Mouse (Mus musculus): Measurements from ENCODE around the gene Pon3.

DNA sequence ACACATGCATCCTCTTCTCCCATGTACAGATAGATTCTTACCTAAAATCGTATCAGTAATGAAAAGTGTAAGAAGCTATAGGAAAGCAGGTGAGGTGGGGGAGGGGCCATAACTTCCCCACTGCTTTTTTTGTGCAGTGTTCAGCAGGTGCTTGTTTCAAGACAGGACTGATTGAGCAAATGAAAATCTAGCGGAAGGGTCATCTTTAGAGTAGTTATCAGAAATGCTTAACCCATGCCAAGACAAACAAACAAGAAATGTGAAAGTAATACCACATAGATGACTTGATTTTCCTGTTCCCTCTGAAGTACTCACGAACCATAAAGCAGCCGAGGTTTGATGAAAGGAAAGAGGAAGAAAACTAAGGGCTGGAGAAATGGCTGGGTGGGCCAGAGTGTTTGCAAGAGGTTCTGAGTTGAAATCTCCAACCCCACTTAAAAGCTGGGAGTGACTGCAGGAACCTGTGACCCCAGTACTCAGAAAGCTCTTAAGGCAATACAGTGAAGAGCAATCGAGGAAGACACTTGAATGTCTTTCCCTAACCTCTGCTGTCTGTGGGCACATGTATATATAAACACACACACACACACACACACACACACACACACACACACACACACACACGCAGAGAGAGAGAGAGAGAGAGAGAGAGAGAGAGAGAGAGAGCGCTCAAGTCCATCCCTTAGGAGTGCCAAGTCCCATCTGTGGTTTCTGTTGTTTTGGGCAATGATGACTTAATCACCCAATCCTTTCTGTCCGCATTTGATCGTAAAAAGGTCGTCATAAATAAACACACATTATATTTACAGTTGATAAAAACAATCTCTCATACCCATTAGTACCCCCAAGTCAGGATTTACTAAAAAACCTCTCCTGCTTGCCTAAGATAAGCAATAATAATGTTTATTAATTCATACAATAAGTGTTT is 6.5 kb upstream of the Pon3 start:
- TF ChIP-seq CTCF (IDR thresholded peaks at IDR 0.05; ENCODE audit: borderline replicate concordance, control insufficient read depth, extremely low read depth, insufficient read depth, low read length, poor library complexity), result no peak
- TF ChIP-seq POLR2A (IDR thresholded peaks at IDR 0.05; ENCODE audit: control insufficient read depth, extremely low read depth, insufficient read depth, low read length, poor library complexity), result no peak
